Mouse (Mus musculus) liver, embryonic 14.5 days (tissue): ENCODE measurements around the gene Syt7.

Source experiments
- CTCF ChIP-seq: IDR thresholded peaks from 2 replicates; pipeline ENCODE4 v1.5.1; 2016; ENCODE audit warnings: antibody characterized with exemption, low read depth, control low read depth
- EP300 ChIP-seq: IDR thresholded peaks from 2 replicates; pipeline ENCODE4 v1.6.1; 2016; ENCODE audit warnings: antibody characterized with exemption, low read depth

- TF ChIP-seq CTCF (no peak), EP300 (no peak)
Observed at GRCm38 (mm10) chr19:10426312-10426711, 37.4 kb downstream of the Syt7 start.
